Mouse (Mus musculus): ENCODE data around the gene Dnajc4.

DNA sequence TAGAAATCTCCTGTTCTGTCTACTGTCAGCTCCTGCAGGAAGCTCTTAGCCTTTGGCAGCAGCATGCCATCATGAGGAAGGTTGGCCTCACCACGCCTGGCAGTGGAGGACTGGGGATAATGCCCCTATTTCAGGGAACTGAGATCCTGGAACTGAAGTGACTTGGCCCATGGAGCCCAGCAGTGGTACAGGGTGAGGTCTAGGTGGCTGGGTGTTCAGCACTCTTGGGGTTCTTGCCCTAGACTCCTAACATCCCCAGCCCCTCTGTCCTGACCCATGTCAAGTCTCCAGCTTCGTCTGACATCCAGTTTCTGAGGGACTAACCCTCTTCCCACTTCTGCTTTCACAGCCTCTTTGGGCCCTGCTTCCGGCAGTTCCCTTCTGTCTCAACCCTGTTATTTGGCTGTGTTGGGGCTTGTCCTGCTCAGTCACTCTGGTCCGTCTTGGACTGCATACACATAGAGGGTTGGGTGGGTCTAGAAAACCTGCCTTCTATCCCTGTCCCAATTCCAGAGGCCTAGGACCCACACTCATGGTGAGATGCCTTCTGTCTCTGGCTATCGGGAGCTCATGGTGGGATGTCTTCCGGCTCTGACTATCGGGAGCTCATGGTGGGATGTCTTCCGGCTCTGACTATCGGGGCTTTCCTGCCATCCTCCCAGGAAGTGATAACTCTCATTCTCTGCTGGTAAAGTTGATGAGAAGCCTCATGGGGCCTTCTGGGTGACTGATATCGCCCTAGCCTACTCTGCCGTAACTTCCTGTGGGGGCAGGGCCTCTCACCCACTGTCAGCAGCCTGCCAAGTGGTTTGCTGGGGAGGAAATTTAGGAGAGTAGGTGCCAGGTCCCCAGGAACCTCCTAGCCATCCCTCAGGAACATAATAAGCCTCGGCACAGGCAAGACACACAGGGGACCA lies 25.4 kb upstream of the Dnajc4 start:
- TF ChIP-seq CTCF (conservative IDR thresholded peaks at IDR 0.05; ENCODE audit: low read length) (no peak), NANOG (IDR thresholded peaks at IDR 0.05; ENCODE audit: borderline replicate concordance, low read length) (no peak)
